Mouse (Mus musculus) hindbrain, embryonic 11.5 days (tissue): Measurements from ENCODE around the gene Rai2. TPM values are rescaled to one million over a fixed set of nuclear protein-coding genes. Genes with fewer than 3 reads are reported as not detected.
A peak's percentile ranks its signal among the peaks of the same experiment; 100 is the strongest.
"Not testable (repeated sequence)": the region's sequence is repeated elsewhere in the genome, so short reads cannot be mapped to it uniquely, and the experiment has no call there.

Experiments
- ATAC-seq: fragments of 200-750 bp; cut with Nextera tagmentation; 2 replicates; pipeline ENCODE4 v1.8.0; 2017; ENCODE audit warnings: mild to moderate bottlenecking, moderate TSS enrichment, moderate library complexity; ENCODE audit not compliant: low FRiP score
- DNase-seq: peaks from one replicate; pipeline ENCODE4 v3.0.0-alpha.2; 2015; ENCODE audit warnings: low spot score
- H3K27ac ChIP-seq: fragments of 300-500 bp; sonication (generic); 2 replicates; pipeline ENCODE4 v1.5.1; 2014; ENCODE audit warnings: mild to moderate bottlenecking, low read depth, low read length
- H3K27me3 ChIP-seq: fragments of 300-500 bp; sonication (generic); 2 replicates; pipeline ENCODE4 v1.6.1; 2014; ENCODE audit warnings: mild to moderate bottlenecking, low read length, moderate library complexity, mixed read lengths; ENCODE audit not compliant: control insufficient read depth, insufficient read depth
- H3K36me3 ChIP-seq: fragments of 300-500 bp; sonication (generic); 2 replicates; pipeline ENCODE4 v1.6.1; 2014; ENCODE audit warnings: mild to moderate bottlenecking, low read length, moderate library complexity, mixed read lengths; ENCODE audit not compliant: control insufficient read depth, insufficient read depth
- H3K4me1 ChIP-seq: fragments of 300-500 bp; sonication (generic); replicated peaks from 2 replicates; pipeline ENCODE4 v1.6.1; 2014; ENCODE audit warnings: low read length, mixed read lengths; ENCODE audit not compliant: control insufficient read depth, insufficient read depth
- H3K4me2 ChIP-seq: fragments of 300-500 bp; sonication (generic); replicated peaks from 2 replicates; pipeline ENCODE4 v1.6.1; 2014; ENCODE audit warnings: mild to moderate bottlenecking, low read depth, low read length
- H3K4me3 ChIP-seq: fragments of 300-500 bp; sonication (generic); 2 replicates; pipeline ENCODE4 v1.5.1; 2014; ENCODE audit warnings: low read depth, low read length
- H3K9ac ChIP-seq: fragments of 300-500 bp; sonication (generic); 2 replicates; pipeline ENCODE4 v1.6.1; 2014; ENCODE audit warnings: low read depth, low read length
- H3K9me3 ChIP-seq: fragments of 300-500 bp; sonication (generic); 2 replicates; pipeline ENCODE4 v1.6.1; 2016; ENCODE audit warnings: low read length; ENCODE audit not compliant: control insufficient read depth
- WGBS: fragments of 180-500 bp; shearing (Covaris S2); extraction: QIAGEN DNeasy Blood & Tissue Kit; methylation state at CpG from one replicate; pipeline ENCODE4 v1.1.7; 2014; 5-methylcytosine and 5-hydroxymethylcytosine counted together
- polyA plus RNA-seq: library from polyadenylated mRNA; unstranded; fragments of >200 nt; fragmentation: Nextera tagmentation; extraction: Ambion mirVana; gene quantifications from 2 replicates; pipeline ENCODE4 v1.2.1, GENCODE M21; 2014

Gene Rai2
- polyA plus RNA-seq, 1 experiment from 2014 or later = 8.6 TPM

DNA sequence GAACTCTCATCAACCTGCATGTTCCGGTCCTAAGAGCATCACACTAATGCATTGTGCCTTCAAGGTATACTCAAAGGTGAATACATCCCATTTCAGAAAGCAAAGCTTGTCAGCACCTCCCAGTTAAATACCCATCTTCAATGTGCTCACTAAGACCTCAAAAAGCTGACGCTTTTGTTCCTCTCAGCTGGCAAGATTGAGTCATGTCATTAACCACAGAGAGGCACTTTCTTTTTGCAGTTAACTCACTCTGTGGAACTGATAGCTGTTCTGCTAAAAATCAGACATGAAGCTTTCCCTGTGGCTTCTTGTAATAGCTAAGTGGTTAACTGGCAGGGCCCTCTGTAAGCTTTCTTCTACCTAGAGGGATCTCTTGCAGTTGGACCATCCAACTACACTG, 36.6 kb downstream of the Rai2 start:
- no peaks in the 10 kb centered on the region for H3K4me1 ChIP-seq
- H3K9ac ChIP-seq = no peak overlapping the region
- ATAC-seq (no peak), DNase-seq (no peak)
- no peaks in the 10 kb centered on the region for H3K9me3 ChIP-seq
- H3K36me3 ChIP-seq = no peaks in the 10 kb centered on the region
- no peak overlapping the region for H3K27ac ChIP-seq
- no peak overlapping the region for H3K4me3 ChIP-seq
- H3K27me3 ChIP-seq = peaks cover 7% of the 10 kb centered on the region; the same call in 1 of the 2 replicates
- H3K4me2 ChIP-seq = no peak overlapping the region
- WGBS = 87% methylated on average over 2 of the region's 2 CpGs

DNA sequence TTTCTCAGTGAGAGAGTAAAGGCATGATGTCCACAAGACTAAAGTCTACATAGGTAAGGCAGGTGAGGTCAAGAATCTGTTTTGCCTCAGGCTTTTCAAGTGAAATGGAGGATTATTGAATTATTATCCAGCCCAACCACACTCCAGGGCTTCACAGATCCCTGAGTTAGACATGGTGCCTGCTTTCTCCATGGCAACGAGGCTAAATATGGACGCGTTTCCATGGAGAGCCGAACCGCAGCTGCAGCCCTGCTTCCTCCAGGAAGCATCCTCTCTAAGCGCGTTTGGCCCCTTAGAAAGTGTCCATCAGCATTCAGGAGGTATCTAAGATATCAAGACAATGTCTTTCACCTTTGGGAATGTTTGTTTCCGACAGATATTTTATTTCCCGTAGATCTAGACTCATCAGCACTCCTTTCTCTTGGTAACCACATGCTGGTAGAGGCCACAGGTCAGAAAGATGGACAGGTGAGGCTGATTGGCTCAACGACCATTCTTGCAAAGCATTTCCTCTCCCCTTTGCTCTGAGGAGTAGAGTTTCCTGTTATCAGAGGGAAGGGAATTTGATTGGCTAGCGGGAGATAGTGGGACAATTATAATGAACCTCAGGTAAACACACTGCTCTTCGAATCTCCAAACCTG, 59.6 kb downstream of the Rai2 start:
- Histone ChIP-seq H3K4me2 (no peak overlapping the region), H3K27ac (no peak overlapping the region), H3K9ac (no peak overlapping the region), H3K4me3 (no peak overlapping the region), H3K4me1 (no peaks in the 10 kb centered on the region), H3K9me3 (no peaks in the 10 kb centered on the region), H3K27me3 (peaks cover under 1% of the 10 kb centered on the region), H3K36me3 (no peaks in the 10 kb centered on the region)
- DNase-seq (peak; percentile 61), ATAC-seq (peak; percentile 84)
- WGBS = 56% methylated on average over 12 of the region's 12 CpGs

DNA sequence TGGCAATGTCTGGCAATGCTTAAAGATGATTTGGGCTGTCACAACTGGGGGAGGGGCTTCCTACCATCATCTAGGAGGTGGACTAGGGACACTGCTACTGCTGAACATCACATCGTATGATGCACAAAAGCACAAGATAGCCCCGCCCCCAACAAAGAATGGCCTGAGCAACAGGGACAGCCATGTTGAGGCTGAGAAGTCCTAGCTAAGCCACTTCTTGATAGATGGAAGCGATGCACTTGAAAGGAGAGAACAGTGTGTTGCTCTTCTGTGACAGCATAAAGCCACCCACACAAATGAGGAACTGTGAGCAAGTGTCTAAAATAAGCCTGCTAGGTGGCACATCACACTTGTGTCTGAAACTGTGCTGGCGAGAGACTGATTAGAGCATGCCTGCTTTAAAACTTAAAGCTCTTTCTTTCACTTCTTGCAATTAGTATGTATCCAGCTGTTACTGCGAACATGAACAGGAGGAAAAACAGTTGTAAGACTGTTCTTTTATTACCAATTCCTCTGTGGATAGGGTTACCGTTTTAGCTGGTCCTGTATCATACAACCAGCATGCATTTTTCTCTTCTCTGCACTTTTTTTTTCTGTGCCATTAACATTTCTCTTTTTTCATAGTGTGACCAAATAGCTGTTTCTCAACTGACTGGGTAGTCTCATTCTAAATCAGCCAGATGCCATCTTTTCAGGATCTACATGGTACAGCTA, 63.6 kb downstream of the Rai2 start:
- DNase-seq (peak; percentile 9), ATAC-seq (peak; percentile 57; the same call in 1 of the 2 replicates)
- no peaks in the 10 kb centered on the region for H3K4me1 ChIP-seq
- no peak overlapping the region for H3K27ac ChIP-seq
- peaks cover 2% of the 10 kb centered on the region for H3K27me3 ChIP-seq
- no peak overlapping the region for H3K4me2 ChIP-seq
- WGBS = 75% methylated on average over 6 of the region's 6 CpGs
- no peak overlapping the region for H3K4me3 ChIP-seq
- H3K36me3 ChIP-seq = no peaks in the 10 kb centered on the region
- no peak overlapping the region for H3K9ac ChIP-seq
- H3K9me3 ChIP-seq = no peaks in the 10 kb centered on the region

DNA sequence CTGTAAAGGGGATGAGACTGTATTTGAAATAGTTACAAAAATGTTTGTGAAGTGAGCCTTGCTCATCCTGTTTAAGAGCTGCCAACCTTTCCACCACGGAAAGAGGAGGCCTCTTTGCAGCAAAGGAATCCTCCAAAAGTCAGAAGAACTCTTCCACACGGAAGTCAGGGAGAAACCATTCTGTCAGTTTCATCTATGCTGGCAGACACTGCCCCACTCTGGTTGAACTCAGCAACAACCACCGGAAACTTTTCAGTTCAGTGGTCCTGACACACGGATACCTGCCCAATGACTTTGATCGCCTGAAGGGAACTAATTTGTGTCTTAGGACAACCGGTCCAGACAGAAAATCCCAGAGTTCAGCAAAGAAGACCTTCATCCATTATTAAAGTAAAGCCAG, 73.3 kb downstream of the Rai2 start:
- Histone ChIP-seq H3K9me3 (no peaks in the 10 kb centered on the region), H3K27ac (no peak overlapping the region), H3K4me2 (no peak overlapping the region), H3K9ac (no peak overlapping the region), H3K27me3 (peaks cover 9% of the 10 kb centered on the region), H3K4me1 (no peaks in the 10 kb centered on the region), H3K36me3 (no peaks in the 10 kb centered on the region), H3K4me3 (no peak overlapping the region)
- DNase-seq = peak; percentile 18
- WGBS = 27% methylated on average over 6 of the region's 6 CpGs
- no peak for ATAC-seq

DNA sequence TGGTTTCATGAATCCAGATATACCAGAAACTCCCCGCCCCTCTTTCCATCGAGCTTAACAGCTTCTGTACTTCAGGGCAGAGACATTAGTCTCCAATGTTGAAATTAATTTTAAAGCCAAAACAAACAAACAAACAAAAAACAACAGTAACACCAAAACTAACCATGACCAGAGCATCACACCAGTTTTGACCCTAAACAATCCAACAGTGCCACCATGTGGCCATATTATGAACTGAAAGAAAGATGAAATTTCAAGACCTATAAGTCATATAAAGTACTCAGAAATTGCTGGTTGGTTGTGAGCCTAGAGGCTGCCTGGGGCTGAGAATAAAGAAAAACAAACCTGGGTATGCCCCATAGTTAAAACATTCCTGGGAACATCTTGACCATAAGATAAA, 109.3 kb downstream of the Rai2 start:
- not testable (repeated sequence) for H3K4me3 ChIP-seq, H3K9me3 ChIP-seq, ATAC-seq, H3K9ac ChIP-seq, H3K27ac ChIP-seq, H3K4me2 ChIP-seq, H3K36me3 ChIP-seq, H3K4me1 ChIP-seq, H3K27me3 ChIP-seq
- DNase-seq = peak; percentile 66
- 14% methylated on average over 2 of the region's 2 CpGs for WGBS
